Mouse (Mus musculus) ovary, postnatal 36 days (tissue): ENCODE data around the gene Ulk4.
"Not testable (repeated sequence)": the region's sequence is repeated elsewhere in the genome, so short reads cannot be mapped to it uniquely, and the experiment has no call there.

Experiments used
- DNase-seq: peaks from one replicate; pipeline ENCODE4 v3.0.0; 2022; ENCODE audit warnings: low spot score, mixed read lengths

The Ulk4 gene

DNA sequence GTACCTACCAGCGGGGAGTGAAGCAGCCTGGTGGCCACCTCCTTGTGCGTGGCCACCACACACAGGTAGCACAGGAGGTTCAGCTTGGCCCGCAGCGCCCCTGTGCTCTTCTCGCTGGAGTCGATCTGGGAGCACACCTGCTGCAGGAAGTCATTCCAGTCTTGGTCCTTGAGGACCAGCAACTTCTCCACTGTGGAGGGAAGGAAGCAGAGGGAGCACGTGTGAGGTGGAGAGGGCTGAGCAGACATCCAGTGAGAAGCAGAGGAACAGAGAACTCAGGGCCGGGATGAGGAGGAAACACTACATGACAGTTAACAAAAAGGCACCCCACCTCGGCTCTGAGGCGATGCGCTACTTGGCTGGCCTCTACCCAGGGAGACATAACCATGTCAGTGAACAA is 26.1 kb downstream of the Ulk4 start:
- DNase-seq: no peak

DNA sequence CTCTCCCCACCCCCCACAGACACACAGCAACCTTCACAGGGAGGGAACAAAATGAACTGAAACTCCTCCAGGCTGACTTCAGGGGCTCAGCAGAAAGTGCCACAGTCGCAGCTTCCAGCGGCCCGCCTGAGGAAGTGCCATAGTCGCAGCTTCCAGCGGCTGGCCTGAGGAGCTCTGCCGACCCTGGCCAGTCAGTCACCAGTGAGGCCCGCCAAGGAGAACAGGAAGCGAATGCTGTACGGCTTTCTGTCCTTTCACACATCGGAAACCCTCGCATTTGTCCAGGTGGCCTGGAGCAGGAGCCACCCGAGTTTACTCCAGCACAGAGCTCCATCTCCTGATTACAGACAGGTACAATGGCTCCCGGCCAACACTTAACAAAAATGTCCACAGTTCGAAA is 27.2 kb downstream of the Ulk4 start:
- DNase-seq: no peak

DNA sequence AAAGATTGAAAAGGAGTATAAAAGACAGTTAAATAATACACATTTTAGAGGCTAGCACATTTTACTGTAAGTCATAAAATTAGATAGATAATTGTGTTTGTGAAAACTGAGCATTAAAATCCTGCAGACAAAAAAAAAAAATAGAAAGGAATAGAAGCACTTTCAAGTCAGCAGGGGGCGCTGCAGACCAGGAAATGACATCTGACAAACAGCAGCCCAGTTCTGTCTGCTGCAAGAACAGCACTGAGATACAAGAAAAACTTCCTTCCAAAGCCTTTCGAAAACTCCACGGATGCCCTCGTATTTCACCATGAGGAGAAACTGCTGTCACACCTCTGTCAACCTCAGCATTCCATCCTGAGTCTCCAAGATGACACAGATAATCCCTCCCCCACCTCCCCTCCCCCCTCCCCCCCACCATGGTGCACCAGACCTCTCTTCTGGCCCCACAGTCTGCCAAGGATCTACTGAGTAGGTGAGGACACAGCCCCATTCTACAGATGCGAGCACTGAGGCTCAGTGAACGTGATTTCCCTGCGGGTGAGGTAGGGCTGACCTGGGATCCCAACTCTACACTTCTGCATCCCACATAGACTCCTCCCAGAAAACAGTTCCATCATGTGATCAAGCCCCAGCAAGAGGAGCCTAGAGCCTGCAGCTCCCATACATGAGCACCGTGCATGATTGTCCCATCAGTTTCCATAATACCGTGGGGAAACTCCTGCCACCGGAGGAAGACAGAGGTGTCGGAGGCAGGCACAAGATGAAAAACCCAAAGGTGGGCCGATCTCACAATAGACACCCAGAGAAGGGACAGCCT is 28.8 kb downstream of the Ulk4 start:
- peak; percentile 80 for DNase-seq

DNA sequence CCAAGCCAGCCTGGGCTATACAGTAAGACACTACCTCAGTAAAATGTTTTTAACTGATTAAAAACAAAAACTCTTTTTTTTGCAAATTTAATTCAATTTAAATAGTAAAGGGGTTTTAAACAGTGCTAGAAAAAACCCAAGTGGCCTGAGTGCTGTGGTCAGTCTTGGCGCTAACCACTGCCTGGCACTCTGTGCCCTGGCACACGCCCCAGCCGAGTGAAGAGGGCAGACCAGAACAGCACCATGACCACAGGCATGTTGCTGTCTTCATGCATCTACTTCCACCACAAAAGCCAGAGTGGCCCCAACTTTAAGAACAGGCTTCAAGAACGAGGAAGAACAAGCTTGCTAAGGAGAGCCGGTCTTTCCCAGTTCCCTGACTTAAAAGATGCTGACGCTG is 29.9 kb downstream of the Ulk4 start:
- DNase-seq: no peak

DNA sequence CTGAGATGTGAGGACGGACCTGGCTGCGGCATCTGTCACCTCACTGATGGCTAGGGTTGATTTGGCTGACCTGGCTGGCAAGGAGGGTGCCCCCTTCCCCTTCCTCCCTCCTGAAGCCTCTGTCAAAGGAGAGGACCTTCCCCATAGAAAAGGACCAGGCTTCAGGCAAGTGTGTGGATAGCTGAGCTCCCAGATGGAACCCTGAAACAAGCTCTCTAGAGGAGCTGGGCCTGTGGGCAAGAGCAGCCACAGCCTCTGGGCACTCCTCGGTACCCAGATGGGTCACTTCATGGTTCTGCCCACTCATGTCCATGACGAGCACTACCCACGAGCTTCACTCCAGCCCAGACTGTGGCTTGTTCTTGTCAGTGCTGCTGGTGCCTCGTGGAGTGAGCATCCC is 34.7 kb downstream of the Ulk4 start:
- DNase-seq: no peak

DNA sequence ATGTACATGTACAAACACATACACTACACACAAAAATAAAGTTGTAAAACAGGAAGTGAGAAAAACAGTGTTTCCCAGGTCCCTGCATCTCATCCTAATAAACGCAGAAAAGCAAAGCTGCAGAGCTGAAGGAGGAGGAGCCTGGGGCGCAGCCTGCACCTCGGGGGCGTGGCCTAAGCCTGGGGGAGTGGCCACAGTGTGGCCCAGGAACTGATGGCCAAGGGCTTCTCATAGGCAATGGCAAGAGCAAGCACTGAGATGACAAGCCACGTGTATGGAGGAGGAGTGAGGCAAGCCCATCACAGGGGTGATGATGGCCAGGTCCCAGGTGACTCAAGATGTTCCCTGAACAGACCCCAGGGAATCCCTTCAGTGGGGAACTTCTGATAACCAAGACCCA is 35.2 kb downstream of the Ulk4 start:
- no peak for DNase-seq

DNA sequence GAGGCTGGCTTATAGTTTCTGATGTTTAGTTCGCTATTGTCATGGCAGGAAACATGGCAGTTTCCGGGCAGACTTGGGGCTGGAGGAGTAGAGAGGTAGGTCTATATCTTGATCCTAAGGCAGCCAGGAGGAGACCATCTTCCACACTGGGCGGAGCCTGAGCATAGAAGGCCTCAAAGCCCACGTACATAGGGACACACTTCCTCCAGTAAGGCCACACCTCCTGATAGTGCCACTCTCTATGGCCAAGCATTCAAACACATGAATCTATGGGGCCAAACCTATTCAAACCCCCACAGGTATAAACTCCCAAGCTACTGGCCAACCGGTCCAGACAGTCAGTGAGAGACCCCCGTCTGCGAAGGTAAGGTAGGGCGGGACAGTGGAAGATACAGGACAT is 35.6 kb downstream of the Ulk4 start:
- DNase-seq: no peak

DNA sequence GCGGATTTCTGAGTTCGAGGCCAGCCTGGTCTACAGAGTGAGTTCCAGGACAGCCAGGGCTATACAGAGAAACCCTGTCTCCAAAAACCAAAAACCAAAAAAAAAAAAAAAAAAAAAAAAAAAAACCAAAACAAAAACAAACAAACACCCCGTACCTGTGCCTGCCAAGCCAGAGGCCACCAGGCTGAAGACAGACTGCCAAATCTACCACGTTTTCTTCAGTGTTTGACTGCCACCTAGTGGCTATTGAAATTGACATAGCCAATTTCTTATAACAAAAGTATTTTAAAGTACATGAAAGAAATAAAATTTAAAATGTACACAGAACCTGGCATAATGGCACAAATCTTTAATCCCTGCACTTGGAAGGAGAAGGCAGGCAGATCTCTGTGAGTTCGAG is 36.8 kb downstream of the Ulk4 start:
- not testable (repeated sequence) for DNase-seq

DNA sequence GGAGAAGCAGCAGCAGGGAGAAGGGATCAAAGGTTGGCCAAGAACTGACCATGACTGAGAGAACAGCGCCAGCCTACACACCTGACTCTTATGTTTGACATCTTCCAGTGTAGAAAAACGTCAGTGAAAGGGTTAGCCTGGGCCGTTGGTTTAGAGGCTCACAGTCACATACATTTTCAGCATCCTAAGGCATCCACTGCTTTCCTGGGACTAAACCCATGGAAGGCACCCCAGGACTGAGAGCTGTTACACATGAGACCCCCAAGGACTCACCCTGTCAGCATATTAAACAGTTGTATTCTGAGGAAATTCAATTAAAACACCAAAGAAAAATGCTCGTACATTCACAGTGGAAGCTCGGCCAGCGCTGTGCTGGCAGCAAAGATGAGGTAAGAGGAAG is 37.4 kb downstream of the Ulk4 start:
- no peak for DNase-seq

DNA sequence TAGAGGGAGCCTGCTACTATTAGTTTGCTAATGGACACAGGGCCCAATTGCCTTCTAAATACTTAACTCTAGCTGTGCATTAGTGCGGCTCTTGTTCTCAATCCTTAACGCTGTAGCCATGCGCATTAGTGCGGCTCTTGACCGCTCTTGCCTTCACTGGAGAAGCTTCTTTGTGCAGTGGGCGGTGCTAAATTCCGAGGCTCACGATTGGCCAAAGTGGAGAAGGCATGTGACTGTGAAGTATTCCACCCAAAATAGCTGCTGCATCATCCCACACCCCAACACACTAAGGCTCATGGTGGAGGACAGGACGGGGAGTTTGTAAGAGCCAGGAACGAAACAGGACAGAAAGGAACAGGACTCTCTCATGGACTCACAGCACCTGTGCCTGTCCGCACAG is 58.4 kb downstream of the Ulk4 start:
- DNase-seq: no peak

DNA sequence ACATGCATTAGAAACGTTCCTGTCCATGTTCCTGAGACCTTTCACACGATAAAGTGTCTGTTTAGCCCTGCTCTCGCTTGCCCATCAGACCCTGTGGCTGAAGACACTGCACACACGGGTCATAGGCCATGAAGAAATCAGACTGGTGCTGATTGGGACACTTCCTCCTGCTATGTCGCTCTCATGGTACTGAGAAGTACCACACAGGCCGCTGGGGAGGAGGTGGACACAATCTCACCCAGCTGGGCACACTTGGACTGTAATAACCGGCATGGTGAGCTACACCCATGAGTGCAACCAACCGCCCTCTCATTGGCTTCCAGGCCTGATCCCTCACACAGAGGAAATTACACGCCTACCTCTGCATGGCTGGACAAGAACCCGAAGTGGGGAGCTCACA is 58.8 kb downstream of the Ulk4 start:
- DNase-seq: no peak

DNA sequence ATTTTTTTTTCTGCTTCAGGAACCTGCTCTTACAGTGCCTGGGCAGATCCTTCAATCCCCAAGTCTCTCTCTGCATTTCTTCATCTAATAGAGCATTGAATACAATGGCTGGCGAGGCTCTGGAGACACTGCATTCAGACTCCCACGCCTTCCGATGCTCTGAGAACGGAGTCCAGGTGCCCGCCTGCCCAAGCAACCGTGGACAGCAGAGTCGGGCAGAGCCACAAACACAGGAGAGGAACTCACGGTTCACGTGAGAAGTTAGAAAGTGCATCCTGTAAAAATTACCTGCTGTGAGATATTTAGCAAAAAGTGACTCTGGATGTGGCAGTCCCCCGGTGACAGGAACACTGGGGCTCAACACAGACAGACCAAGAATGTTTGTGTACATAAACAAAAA is 59.3 kb downstream of the Ulk4 start:
- no peak for DNase-seq

DNA sequence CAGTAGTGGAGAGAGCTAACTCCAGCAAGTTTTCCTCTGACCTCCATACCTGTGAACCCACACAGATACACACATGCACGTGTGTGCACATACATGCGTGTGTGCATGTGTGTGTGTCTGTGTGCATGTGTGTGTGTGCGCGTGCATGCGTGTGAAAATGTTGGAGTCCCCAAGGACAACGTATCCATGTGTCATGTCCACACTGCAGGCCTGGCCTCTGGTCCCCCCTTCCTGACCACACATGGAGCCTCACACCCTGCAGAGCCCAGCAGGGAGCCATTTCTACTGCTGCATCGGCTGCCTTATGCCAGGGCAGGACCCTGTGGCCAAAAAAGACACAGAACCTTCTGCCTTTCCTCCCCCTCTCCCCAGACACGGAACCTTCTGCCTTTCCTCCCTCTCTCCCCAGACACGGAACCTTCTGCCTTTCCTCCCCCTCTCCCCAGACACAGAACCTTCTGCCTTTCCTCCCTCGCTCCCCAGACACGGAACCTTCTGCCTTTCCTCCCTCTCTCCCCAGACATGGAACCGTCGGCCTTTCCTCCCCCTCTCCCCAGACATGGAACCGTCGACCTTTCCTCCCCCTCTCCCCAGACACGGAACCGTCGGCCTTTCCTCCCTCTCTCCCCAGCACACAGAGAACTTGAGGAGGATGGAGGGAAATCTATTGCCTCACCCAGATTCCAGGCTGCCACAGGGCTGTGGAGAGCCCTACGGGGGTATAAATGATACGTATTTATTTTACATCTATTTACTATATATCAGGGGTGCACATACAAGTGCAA is 60.3 kb downstream of the Ulk4 start:
- no peak for DNase-seq

DNA sequence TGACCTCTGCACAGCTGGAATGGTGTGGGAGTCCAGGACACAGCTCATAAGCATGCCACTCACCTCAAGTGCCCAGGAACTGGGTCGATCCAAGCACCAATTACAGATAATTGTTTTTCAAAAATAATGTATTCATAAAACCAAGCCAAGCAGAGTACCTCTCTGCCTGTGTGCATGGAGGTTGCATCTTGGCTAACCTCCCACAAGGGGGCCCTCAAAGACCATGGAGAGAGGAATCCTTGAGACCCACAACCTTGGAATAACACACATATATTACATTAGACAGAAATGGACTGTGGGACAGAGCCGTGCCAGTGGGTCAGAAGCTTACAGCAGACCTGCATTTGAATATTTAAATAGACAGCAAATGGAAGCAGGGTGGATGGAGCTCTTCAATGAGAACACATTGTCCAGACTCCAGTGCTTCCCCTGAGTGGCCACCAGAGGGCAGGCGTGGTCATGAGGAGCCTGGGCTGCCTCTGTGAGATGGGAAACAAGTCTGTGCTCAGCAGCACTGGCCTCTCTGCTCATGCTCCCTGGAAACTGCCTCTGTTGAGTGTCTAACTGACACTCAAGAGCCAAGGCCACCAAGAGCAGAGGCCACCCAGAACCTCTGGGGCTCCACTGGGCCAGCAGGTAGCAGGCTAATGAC is 61.5 kb downstream of the Ulk4 start:
- peak; percentile 69 for DNase-seq

DNA sequence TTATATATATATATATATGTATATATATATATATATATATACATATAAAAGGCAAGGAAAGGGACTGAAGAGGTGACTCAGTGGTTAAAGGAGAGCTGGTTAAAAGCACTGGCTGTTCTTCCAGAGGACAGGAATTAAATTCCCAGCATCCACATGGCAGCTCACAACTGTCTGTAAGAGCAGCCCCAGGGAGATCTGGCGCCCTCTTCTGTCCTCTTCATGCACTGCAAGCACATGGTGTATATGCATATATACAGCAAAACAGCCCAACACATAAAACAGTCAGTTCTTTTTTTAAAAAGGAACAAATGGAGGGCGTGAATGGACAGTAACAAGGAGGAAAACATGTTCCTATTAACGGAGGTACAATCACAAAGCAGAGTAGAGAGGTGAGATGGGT is 64.7 kb downstream of the Ulk4 start:
- no peak for DNase-seq

DNA sequence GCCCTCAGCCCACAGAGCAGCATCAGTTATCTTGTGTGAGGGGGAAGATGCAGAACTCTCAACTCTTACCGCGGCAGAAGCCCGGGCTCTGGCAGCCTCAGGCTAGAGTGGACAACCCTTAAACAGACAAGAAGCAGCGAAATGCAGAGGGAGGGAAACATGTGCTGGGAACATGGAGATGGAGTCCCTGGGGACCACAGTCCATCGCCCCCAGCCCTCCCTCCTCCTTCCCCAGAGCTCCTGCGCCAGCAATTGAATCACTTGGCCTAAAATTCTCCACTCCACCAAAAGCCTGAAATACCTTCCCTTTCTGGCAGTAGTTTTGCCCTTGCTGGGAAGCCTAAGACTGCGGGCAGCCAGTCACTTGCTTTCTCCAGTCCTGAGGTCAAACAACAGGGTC is 72.0 kb downstream of the Ulk4 start:
- DNase-seq: no peak

DNA sequence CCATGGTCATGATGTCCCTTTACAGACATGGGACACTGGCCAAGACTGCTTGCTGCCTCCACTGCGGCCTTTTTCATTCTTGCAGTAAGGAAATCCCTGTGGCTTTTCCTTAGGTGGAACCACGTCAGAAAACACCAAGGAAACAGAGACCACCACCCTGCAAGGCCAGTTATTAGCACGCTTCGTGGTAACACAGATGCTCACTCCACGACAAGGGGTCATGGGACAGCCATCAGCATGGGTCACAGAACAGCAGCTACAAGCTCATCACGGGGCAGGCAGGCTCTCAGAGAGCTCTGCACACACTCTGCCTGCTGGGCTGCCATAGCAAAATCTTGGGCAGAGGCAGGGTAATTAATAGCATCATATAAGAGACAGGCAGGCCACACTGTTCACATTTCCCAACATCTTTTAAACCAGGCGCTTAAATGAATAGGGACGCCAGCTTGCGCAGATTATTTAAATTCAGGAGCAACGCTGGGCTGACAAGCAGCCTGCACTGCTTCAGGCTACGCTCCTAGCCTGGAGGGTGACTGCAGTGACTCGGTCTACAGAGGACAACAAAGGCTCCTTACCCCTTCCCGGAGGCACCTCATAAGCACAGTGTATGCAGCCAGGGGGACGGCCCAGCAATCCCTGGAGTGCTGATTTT is 72.7 kb downstream of the Ulk4 start:
- no peak for DNase-seq

DNA sequence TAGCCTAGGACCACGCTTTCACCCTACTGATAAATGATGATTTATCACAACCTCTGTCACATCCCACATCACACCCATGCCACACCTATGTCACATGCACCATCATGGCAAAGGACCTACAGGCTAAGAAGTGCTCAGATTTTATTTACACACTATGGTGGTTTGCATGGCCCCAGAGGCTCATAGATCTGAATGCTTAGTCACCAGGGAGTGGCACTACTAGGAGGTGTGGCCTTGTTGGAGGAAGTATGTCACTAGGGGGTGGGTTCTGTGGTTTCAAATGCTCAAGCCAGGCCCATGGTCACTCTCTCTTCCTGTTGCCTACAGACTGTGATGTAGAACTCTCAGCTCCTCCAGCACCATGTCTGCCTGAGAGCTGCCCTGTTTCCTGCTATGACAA is 73.3 kb downstream of the Ulk4 start:
- no peak for DNase-seq

DNA sequence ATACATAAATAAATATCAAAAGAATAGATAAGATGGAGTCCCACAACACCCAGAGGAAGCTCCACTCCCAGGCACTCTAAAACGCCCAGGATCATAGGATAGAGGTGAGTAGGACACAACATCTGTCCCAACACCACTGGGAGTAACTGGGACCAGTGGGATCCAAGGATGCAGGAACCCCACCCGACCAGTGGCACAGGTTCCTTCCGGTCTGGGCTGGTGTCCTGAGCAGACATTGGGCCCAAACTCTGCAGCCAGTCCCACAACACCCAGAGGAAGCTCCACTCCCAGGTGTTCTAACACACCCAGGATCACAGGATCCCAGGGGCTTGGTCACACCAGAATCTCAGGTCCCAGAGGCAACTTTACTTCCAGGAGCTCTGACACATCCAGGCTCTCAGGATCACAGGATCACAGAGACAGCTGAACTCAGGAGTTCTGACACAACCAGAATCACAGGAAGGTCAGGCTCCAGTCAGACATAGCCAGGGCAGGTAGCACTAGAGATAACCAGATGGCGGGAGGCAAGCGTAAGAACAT is 77.8 kb downstream of the Ulk4 start:
- DNase-seq: not testable (repeated sequence)

DNA sequence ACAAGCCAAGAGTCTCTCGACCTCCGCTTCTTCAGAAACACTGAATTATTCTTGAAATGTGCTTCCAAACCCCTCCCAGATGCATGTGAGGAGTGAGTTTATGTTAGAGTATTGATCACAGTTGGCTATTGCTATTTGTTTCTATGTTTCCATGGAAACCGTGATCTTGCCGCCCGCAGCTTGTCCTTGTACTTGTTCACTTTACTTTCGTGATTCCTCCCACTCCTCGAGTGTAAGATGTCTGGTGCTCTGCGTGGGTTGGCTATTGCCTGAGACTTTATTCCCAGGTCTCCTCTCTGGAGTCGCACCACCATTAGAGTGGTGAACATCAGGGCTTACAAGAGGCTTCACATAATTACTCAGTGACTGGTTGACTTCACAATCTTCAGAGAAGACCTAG is 80.5 kb downstream of the Ulk4 start:
- DNase-seq: no peak

DNA sequence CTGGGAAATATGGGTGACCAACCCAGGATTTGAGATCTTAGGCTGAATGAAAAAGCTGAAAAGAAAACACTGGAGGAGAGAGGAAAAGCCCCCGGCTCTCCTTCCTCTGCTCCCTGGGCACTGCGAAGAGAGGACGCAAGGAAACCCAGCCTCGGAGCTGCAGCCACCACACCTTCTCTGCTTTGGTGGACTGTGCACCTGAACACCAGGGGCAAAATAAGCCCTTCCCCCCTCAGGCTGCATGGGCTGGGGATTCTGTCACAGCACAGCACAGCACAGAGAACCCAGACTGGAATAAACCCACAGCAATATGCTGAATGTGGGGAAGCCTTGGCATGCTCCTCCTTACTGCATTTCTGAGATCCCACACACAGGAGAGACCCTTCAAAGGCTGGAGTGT is 81.9 kb downstream of the Ulk4 start:
- DNase-seq: no peak
